Mouse (Mus musculus) megakaryocyte, embryonic 14.5 days (primary cell): ENCODE data around the gene Src.

ENCODE experiments used
- FLI1 ChIP-seq: IDR thresholded peaks from 2 replicates; pipeline ENCODE4 v1.6.1; 2012; ENCODE audit warnings: low read length, inconsistent platforms, mixed read lengths
- GATA1 ChIP-seq: IDR thresholded peaks from 3 replicates; pipeline ENCODE4 v1.6.1; 2012; ENCODE audit warnings: mixed read lengths, low read length, inconsistent platforms, borderline replicate concordance

DNA sequence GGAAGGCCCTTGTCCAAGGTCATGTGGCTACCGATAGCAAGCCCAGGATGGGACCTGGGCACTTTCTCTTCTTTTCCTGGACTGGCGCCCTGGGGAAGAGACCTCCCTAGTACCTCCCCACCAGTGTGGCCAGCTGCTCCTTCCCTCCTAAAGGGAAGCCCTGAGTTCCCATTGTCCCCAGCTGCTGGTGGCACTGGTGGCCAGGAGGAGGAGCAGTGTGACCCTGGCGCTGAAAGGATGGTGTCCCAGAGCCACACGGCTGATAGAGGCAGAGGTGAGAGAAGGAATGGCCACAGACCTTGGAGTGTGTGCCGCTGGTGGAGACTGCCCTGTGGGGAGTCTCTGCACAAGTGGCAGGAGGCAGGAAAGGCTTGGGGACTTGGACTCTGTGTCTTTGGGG is 41.5 kb downstream of the Src start:
- TF ChIP-seq FLI1 (no peak), GATA1 (no peak)
